Mouse (Mus musculus) embryonic facial prominence, embryonic 11.5 days (tissue): Measurements from ENCODE around the gene Tmem178b. TPM values are rescaled to one million over a fixed set of nuclear protein-coding genes. Genes with fewer than 3 reads are reported as not detected.

ENCODE experiments used
- ATAC-seq: fragments of 200-750 bp; cut with Nextera tagmentation; replicated peaks from 2 replicates; pipeline ENCODE4 v1.8.0; 2017; ENCODE audit warnings: low read depth; ENCODE audit not compliant: insufficient number of reproducible peaks, low FRiP score, low TSS enrichment
- DNase-seq: peaks from one replicate; pipeline ENCODE4 v3.0.0-alpha.2; 2015; ENCODE audit warnings: low spot score
- H3K27ac ChIP-seq: fragments of 300-500 bp; sonication (generic); replicated peaks from 2 replicates; pipeline ENCODE4 v1.5.1; 2014; ENCODE audit warnings: mild to moderate bottlenecking, low read depth, low read length, control low read depth
- H3K27me3 ChIP-seq: fragments of 300-500 bp; sonication (generic); 2 replicates; pipeline ENCODE4 v1.6.1; 2014; ENCODE audit warnings: mild to moderate bottlenecking, low read length, moderate library complexity, mixed read lengths; ENCODE audit not compliant: control insufficient read depth, insufficient read depth
- H3K36me3 ChIP-seq: fragments of 300-500 bp; sonication (generic); replicated peaks from 2 replicates; pipeline ENCODE4 v1.6.1; 2014; ENCODE audit warnings: low read depth, mild to moderate bottlenecking, low read length, moderate library complexity, mixed read lengths; ENCODE audit not compliant: control insufficient read depth, insufficient read depth
- H3K4me1 ChIP-seq: fragments of 300-500 bp; sonication (generic); 2 replicates; pipeline ENCODE4 v1.6.1; 2014; ENCODE audit warnings: low read length, mixed read lengths; ENCODE audit not compliant: control insufficient read depth, insufficient read depth
- H3K4me2 ChIP-seq: fragments of 300-500 bp; sonication (generic); 2 replicates; pipeline ENCODE4 v1.6.1; 2014; ENCODE audit warnings: low read depth, mild to moderate bottlenecking, control low read depth, low read length, moderate library complexity
- H3K4me3 ChIP-seq: fragments of 300-500 bp; sonication (generic); 2 replicates; pipeline ENCODE4 v1.5.1; 2014; ENCODE audit warnings: low read depth, low read length, control low read depth
- H3K9ac ChIP-seq: fragments of 300-500 bp; sonication (generic); replicated peaks from 2 replicates; pipeline ENCODE4 v1.6.1; 2014; ENCODE audit warnings: mild to moderate bottlenecking, control low read depth, low read length
- H3K9me3 ChIP-seq: fragments of 300-500 bp; sonication (generic); replicated peaks from 2 replicates; pipeline ENCODE4 v1.6.1; 2016; ENCODE audit warnings: mild to moderate bottlenecking, low read length, inconsistent platforms, mixed read lengths; ENCODE audit not compliant: control insufficient read depth
- WGBS: fragments of 180-500 bp; shearing (Covaris S2); extraction: QIAGEN DNeasy Blood & Tissue Kit; methylation state at CpG from one replicate; pipeline ENCODE4 v1.1.7; 2014; 5-methylcytosine and 5-hydroxymethylcytosine counted together
- polyA plus RNA-seq: library from polyadenylated mRNA; unstranded; fragments of >200 nt; fragmentation: Nextera tagmentation; extraction: Ambion mirVana; gene quantifications from 2 replicates; pipeline ENCODE4 v1.2.1, GENCODE M21; 2014

The Tmem178b gene
- polyA plus RNA-seq, 1 experiment from 2014 or later: 1.7 TPM

GRCm38 (mm10) chr6:40133436-40133835 lies 260.4 kb downstream of the Tmem178b start:
- Histone ChIP-seq H3K27ac (no peak overlapping the region), H3K4me2 (no peak overlapping the region), H3K4me3 (no peak overlapping the region), H3K27me3 (no peaks in the 10 kb centered on the region), H3K4me1 (no peaks in the 10 kb centered on the region), H3K36me3 (no peaks in the 10 kb centered on the region), H3K9ac (no peak overlapping the region), H3K9me3 (no peaks in the 10 kb centered on the region)
- no peak for DNase-seq
- 88% methylated on average over 6 of the region's 6 CpGs for WGBS
- no peak for ATAC-seq

DNA sequence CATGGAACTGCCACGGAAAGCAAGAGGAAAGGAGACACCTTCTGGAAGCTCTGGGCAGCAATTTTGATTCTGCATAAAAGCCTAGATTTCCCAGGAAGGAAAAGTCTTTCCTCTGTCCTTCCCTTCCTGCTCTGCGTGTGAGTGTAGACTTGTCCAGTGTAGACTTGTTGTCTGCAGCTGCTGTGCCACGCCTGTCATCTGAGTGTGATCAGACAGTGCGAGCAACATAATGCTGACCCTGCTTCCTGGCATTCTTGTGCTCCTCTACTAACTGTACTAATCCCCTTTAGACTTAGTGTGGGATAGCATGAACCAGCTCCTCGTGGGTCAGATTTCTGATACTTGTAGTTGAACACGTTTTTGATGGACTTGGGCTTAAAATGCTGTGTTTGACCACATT lies 262.6 kb downstream of the Tmem178b start:
- no peaks in the 10 kb centered on the region for H3K36me3 ChIP-seq
- no peaks in the 10 kb centered on the region for H3K27me3 ChIP-seq
- H3K4me2 ChIP-seq: no peak overlapping the region
- H3K4me3 ChIP-seq: no peak overlapping the region
- WGBS: 74% methylated on average over 6 of the region's 6 CpGs
- DNase-seq: no peak
- H3K9ac ChIP-seq: no peak overlapping the region
- H3K9me3 ChIP-seq: no peaks in the 10 kb centered on the region
- ATAC-seq: no peak
- H3K4me1 ChIP-seq: no peaks in the 10 kb centered on the region
- no peak overlapping the region for H3K27ac ChIP-seq

GRCm38 (mm10) chr6:40137346-40137745 lies 264.3 kb downstream of the Tmem178b start:
- no peak overlapping the region for H3K9ac ChIP-seq

DNA sequence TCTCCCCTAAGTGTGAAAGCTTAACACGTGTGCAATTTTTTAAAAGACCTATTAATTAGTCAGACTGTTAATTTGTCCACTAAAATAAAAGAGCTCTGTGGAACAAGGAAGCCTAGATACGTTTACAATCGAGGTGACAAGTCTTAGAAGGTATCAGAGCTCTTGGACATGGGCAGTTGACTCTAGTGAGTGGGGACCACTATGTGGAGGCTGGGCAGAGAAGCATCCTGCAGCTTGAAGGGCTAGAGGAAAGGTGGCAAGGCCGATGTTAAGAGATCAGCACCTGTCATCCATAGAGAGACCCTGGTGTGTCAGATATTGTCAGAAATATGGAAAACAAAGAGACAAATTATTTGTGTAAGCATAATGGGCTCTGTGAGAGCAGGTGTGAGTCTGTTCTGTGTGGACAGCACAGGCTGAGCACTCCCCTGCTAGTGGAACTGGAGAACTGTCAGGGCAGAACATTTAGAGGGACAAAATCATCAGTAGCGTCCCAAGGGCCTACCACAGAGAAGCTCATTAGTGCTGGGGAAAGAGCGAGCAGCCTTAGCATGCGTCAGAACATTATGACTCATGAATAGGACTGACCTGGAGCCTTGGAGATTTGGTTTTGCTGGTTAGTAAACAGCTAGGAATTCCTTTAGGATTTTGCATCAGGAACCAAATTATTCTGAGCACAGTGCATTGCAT lies 264.9 kb downstream of the Tmem178b start:
- no peak overlapping the region for H3K4me2 ChIP-seq
- H3K27me3 ChIP-seq: no peaks in the 10 kb centered on the region
- H3K27ac ChIP-seq: no peak overlapping the region
- DNase-seq: no peak
- no peaks in the 10 kb centered on the region for H3K36me3 ChIP-seq
- ATAC-seq: no peak
- H3K4me1 ChIP-seq: no peaks in the 10 kb centered on the region
- WGBS: 73% methylated on average over 7 of the region's 7 CpGs
- H3K4me3 ChIP-seq: no peak overlapping the region
- H3K9me3 ChIP-seq: no peaks in the 10 kb centered on the region
- H3K9ac ChIP-seq: no peak overlapping the region

More at GRCm38 (mm10) chr6:40137346-40137745, 264.3 kb downstream of the Tmem178b start:
- Histone ChIP-seq H3K4me2 (no peak overlapping the region), H3K4me1 (no peaks in the 10 kb centered on the region), H3K27ac (no peak overlapping the region), H3K36me3 (no peaks in the 10 kb centered on the region), H3K4me3 (no peak overlapping the region), H3K27me3 (no peaks in the 10 kb centered on the region), H3K9me3 (no peaks in the 10 kb centered on the region)
- DNase-seq (no peak), ATAC-seq (no peak)
- 62% methylated on average over 6 of the region's 6 CpGs for WGBS

- H3K4me1 ChIP-seq: no peaks in the 10 kb centered on the region
- no peaks in the 10 kb centered on the region for H3K36me3 ChIP-seq
- H3K27ac ChIP-seq: no peak overlapping the region
- no peak overlapping the region for H3K4me3 ChIP-seq
- 60% methylated on average over 5 of the region's 5 CpGs for WGBS
- H3K27me3 ChIP-seq: no peaks in the 10 kb centered on the region
- H3K9ac ChIP-seq: no peak overlapping the region
- DNase-seq (no peak), ATAC-seq (no peak)
- no peaks in the 10 kb centered on the region for H3K9me3 ChIP-seq
- no peak overlapping the region for H3K4me2 ChIP-seq
Measured at GRCm38 (mm10) chr6:40142582-40142981, 269.5 kb downstream of the Tmem178b start.

GRCm38 (mm10) chr6:40144371-40144770 lies 271.3 kb downstream of the Tmem178b start:
- Histone ChIP-seq H3K27ac (no peak overlapping the region), H3K9ac (no peak overlapping the region), H3K4me2 (no peak overlapping the region), H3K9me3 (no peaks in the 10 kb centered on the region), H3K4me1 (no peaks in the 10 kb centered on the region), H3K27me3 (no peaks in the 10 kb centered on the region), H3K4me3 (no peak overlapping the region), H3K36me3 (no peaks in the 10 kb centered on the region)
- ATAC-seq (no peak), DNase-seq (no peak)
- 77% methylated on average over 9 of the region's 9 CpGs for WGBS

- ATAC-seq (no peak), DNase-seq (no peak)
- WGBS: 91% methylated on average over 3 of the region's 3 CpGs
- Histone ChIP-seq H3K4me2 (no peak overlapping the region), H3K9me3 (no peaks in the 10 kb centered on the region), H3K27ac (no peak overlapping the region), H3K36me3 (no peaks in the 10 kb centered on the region), H3K9ac (no peak overlapping the region), H3K4me3 (no peak overlapping the region), H3K4me1 (no peaks in the 10 kb centered on the region), H3K27me3 (no peaks in the 10 kb centered on the region)
Measured at GRCm38 (mm10) chr6:40145601-40146000, 272.5 kb downstream of the Tmem178b start.

- H3K9me3 ChIP-seq: no peaks in the 10 kb centered on the region
- no peak overlapping the region for H3K9ac ChIP-seq
- ATAC-seq (no peak), DNase-seq (no peak)
- H3K4me3 ChIP-seq: no peak overlapping the region
- no peak overlapping the region for H3K27ac ChIP-seq
- H3K4me1 ChIP-seq: no peaks in the 10 kb centered on the region
- H3K4me2 ChIP-seq: no peak overlapping the region
- H3K27me3 ChIP-seq: no peaks in the 10 kb centered on the region
- WGBS: 87% methylated on average over 8 of the region's 8 CpGs
- H3K36me3 ChIP-seq: no peaks in the 10 kb centered on the region
Measured at GRCm38 (mm10) chr6:40152241-40152640, 279.2 kb downstream of the Tmem178b start.
